Mouse (Mus musculus): ENCODE measurements around the gene Jdp2.
"Not testable (repeated sequence)": the region's sequence is repeated elsewhere in the genome, so short reads cannot be mapped to it uniquely, and the experiment has no call there.

Jdp2 gene

GRCm38 (mm10) chr12:85639326-85640008 lies 40.6 kb downstream of the Jdp2 start:
- peak; percentile 47 for DNase-seq

- no peak for DNase-seq
Observed at GRCm38 (mm10) chr12:85640852-85641563, 42.2 kb downstream of the Jdp2 start.

- no peak for DNase-seq
Observed at GRCm38 (mm10) chr12:85641564-85641931, 42.7 kb downstream of the Jdp2 start.

- DNase-seq = no peak
Observed at GRCm38 (mm10) chr12:85643735-85644134, 44.9 kb downstream of the Jdp2 start.

GRCm38 (mm10) chr12:85645664-85646063 lies 46.8 kb downstream of the Jdp2 start:
- DNase-seq = peak; percentile 62

- peak; percentile 35 for DNase-seq
Observed at GRCm38 (mm10) chr12:85647346-85647745, 48.5 kb downstream of the Jdp2 start.

GRCm38 (mm10) chr12:85647955-85648354 lies 49.1 kb downstream of the Jdp2 start:
- no peak for DNase-seq

GRCm38 (mm10) chr12:85659319-85659718 lies 60.5 kb downstream of the Jdp2 start:
- no peak for DNase-seq

GRCm38 (mm10) chr12:85660855-85661254 lies 62.0 kb downstream of the Jdp2 start:
- DNase-seq = no peak

GRCm38 (mm10) chr12:85662232-85662631 lies 63.4 kb downstream of the Jdp2 start:
- DNase-seq = not testable (repeated sequence)

GRCm38 (mm10) chr12:85662896-85663295 lies 64.1 kb downstream of the Jdp2 start:
- peak; percentile 79 for DNase-seq

GRCm38 (mm10) chr12:85666112-85666511 lies 67.3 kb downstream of the Jdp2 start:
- DNase-seq = no peak

GRCm38 (mm10) chr12:85667071-85667470 lies 68.2 kb downstream of the Jdp2 start:
- DNase-seq = no peak

- DNase-seq = no peak
Observed at GRCm38 (mm10) chr12:85668696-85669095, 69.9 kb downstream of the Jdp2 start.

- no peak for DNase-seq
Observed at GRCm38 (mm10) chr12:85670080-85670479, 71.3 kb downstream of the Jdp2 start.

- no peak for DNase-seq
Observed at GRCm38 (mm10) chr12:85673914-85674313, 75.1 kb downstream of the Jdp2 start.

- DNase-seq = no peak
Observed at GRCm38 (mm10) chr12:85679117-85679516, 80.3 kb downstream of the Jdp2 start.

- no peak for DNase-seq
Observed at GRCm38 (mm10) chr12:85679808-85680207, 81.0 kb downstream of the Jdp2 start.

GRCm38 (mm10) chr12:85682328-85682727 lies 83.5 kb downstream of the Jdp2 start:
- no peak for DNase-seq

- DNase-seq = no peak
Observed at GRCm38 (mm10) chr12:85684411-85685275, 85.8 kb downstream of the Jdp2 start.

GRCm38 (mm10) chr12:85686466-85687216 lies 87.8 kb downstream of the Jdp2 start, which contains the start of gene Batf:
Gene Batf, plus strand, starts transcription at chr12:85686669.
- no peak for DNase-seq

GRCm38 (mm10) chr12:85687217-85687533 lies 88.3 kb downstream of the Jdp2 start:
- no peak for DNase-seq

GRCm38 (mm10) chr12:85687846-85688245 lies 89.0 kb downstream of the Jdp2 start:
- no peak for DNase-seq

All from kidney, adult 18-20 months (tissue).